Mouse (Mus musculus) hindbrain, embryonic 10.5 days (tissue): Measurements from ENCODE around the gene Nampt. TPM values are rescaled to one million over a fixed set of nuclear protein-coding genes. Genes with fewer than 3 reads are reported as not detected.

Experiments used
- DNase-seq: peaks from one replicate; pipeline ENCODE4 v3.0.0-alpha.2; 2017; ENCODE audit warnings: low spot score
- H3K27ac ChIP-seq: fragments of 300-500 bp; sonication (generic); 2 replicates; pipeline ENCODE4 v1.5.1; 2016; ENCODE audit warnings: mild to moderate bottlenecking, moderate library complexity
- H3K27me3 ChIP-seq: fragments of 300-500 bp; sonication (generic); 2 replicates; pipeline ENCODE4 v1.6.1; 2016; ENCODE audit warnings: mild to moderate bottlenecking; ENCODE audit not compliant: poor library complexity, insufficient read depth, severe bottlenecking
- H3K36me3 ChIP-seq: fragments of 300-500 bp; sonication (generic); 2 replicates; pipeline ENCODE4 v1.6.1; 2016; ENCODE audit warnings: mild to moderate bottlenecking, moderate library complexity
- H3K4me1 ChIP-seq: fragments of 300-500 bp; sonication (generic); replicated peaks from 2 replicates; pipeline ENCODE4 v1.6.1; 2016; ENCODE audit warnings: mild to moderate bottlenecking
- H3K4me3 ChIP-seq: fragments of 300-500 bp; sonication (generic); 2 replicates; pipeline ENCODE4 v1.5.1; 2016; ENCODE audit warnings: mild to moderate bottlenecking, moderate library complexity
- H3K9me3 ChIP-seq: fragments of 300-500 bp; sonication (generic); 2 replicates; pipeline ENCODE4 v1.6.1; 2016; ENCODE audit warnings: mild to moderate bottlenecking, moderate library complexity
- WGBS: fragments of 180-500 bp; shearing (Covaris S2); methylation state at CpG from one replicate; pipeline ENCODE4 v1.1.7; 2016; 5-methylcytosine and 5-hydroxymethylcytosine counted together
- polyA plus RNA-seq: library from polyadenylated mRNA; unstranded; fragments of >200 nt; fragmentation: Nextera tagmentation; extraction: Ambion mirVana; gene quantifications from 2 replicates; pipeline ENCODE4 v1.2.1, GENCODE M21; 2016

Gene Nampt
- polyA plus RNA-seq, 1 experiment from 2014 or later = 26.6 TPM

- H3K4me1 ChIP-seq = peaks cover 18% of the 10 kb centered on the region
- H3K36me3 ChIP-seq = peaks cover 28% of the 10 kb centered on the region
- no peak overlapping the region for H3K4me3 ChIP-seq
- DNase-seq = no peak
- H3K27ac ChIP-seq = no peak overlapping the region
- WGBS = 47% methylated on average over 6 of the region's 6 CpGs
- no peaks in the 10 kb centered on the region for H3K27me3 ChIP-seq
- no peaks in the 10 kb centered on the region for H3K9me3 ChIP-seq
Observed at GRCm38 (mm10) chr12:32824586-32824985, 5.2 kb downstream of the Nampt start.

GRCm38 (mm10) chr12:32826971-32827370 lies 7.6 kb downstream of the Nampt start:
- no peaks in the 10 kb centered on the region for H3K27me3 ChIP-seq
- 39% methylated on average over 3 of the region's 3 CpGs for WGBS
- H3K4me1 ChIP-seq = peaks cover 12% of the 10 kb centered on the region
- H3K36me3 ChIP-seq = peaks cover 34% of the 10 kb centered on the region
- H3K9me3 ChIP-seq = no peaks in the 10 kb centered on the region
- H3K4me3 ChIP-seq = no peak overlapping the region
- H3K27ac ChIP-seq = no peak overlapping the region
- peak; percentile 34 for DNase-seq

GRCm38 (mm10) chr12:32828137-32828760 lies 8.9 kb downstream of the Nampt start:
- H3K36me3 ChIP-seq = peaks cover 43% of the 10 kb centered on the region
- no peak overlapping the region for H3K27ac ChIP-seq
- WGBS = 70% methylated on average over 8 of the region's 8 CpGs
- no peak for DNase-seq
- peaks cover 8% of the 10 kb centered on the region for H3K4me1 ChIP-seq
- H3K27me3 ChIP-seq = no peaks in the 10 kb centered on the region
- no peaks in the 10 kb centered on the region for H3K9me3 ChIP-seq
- no peak overlapping the region for H3K4me3 ChIP-seq

GRCm38 (mm10) chr12:32829321-32830090 lies 10.2 kb downstream of the Nampt start:
- H3K4me1 ChIP-seq = peaks cover 6% of the 10 kb centered on the region
- 92% methylated on average over 9 of the region's 9 CpGs for WGBS
- H3K27me3 ChIP-seq = no peaks in the 10 kb centered on the region
- H3K27ac ChIP-seq = no peak overlapping the region
- H3K4me3 ChIP-seq = no peak overlapping the region
- no peak for DNase-seq
- H3K9me3 ChIP-seq = no peaks in the 10 kb centered on the region
- H3K36me3 ChIP-seq = peaks cover 46% of the 10 kb centered on the region

- H3K9me3 ChIP-seq = no peaks in the 10 kb centered on the region
- DNase-seq = no peak
- peaks cover 61% of the 10 kb centered on the region for H3K36me3 ChIP-seq
- H3K4me1 ChIP-seq = no peaks in the 10 kb centered on the region
- H3K27ac ChIP-seq = no peak overlapping the region
- WGBS = 95% methylated on average over 3 of the region's 3 CpGs
- no peaks in the 10 kb centered on the region for H3K27me3 ChIP-seq
- no peak overlapping the region for H3K4me3 ChIP-seq
Observed at GRCm38 (mm10) chr12:32832076-32832475, 12.7 kb downstream of the Nampt start.

- DNase-seq = no peak
- Histone ChIP-seq H3K27me3 (no peaks in the 10 kb centered on the region), H3K4me1 (no peaks in the 10 kb centered on the region), H3K36me3 (peaks cover 80% of the 10 kb centered on the region), H3K9me3 (no peaks in the 10 kb centered on the region), H3K4me3 (no peak overlapping the region), H3K27ac (no peak overlapping the region)
- 93% methylated on average over 6 of the region's 6 CpGs for WGBS
Observed at GRCm38 (mm10) chr12:32834781-32835180, 15.4 kb downstream of the Nampt start.

- DNase-seq = no peak
- Histone ChIP-seq H3K4me1 (no peaks in the 10 kb centered on the region), H3K27ac (no peak overlapping the region), H3K4me3 (no peak overlapping the region), H3K36me3 (peaks cover 84% of the 10 kb centered on the region), H3K9me3 (no peaks in the 10 kb centered on the region), H3K27me3 (no peaks in the 10 kb centered on the region)
- WGBS = 94% methylated on average over 4 of the region's 4 CpGs
Observed at GRCm38 (mm10) chr12:32835235-32835634, 15.9 kb downstream of the Nampt start.

- Histone ChIP-seq H3K27me3 (no peaks in the 10 kb centered on the region), H3K9me3 (no peaks in the 10 kb centered on the region), H3K36me3 (peaks cover 98% of the 10 kb centered on the region), H3K4me1 (no peaks in the 10 kb centered on the region), H3K4me3 (no peak overlapping the region), H3K27ac (no peak overlapping the region)
- 95% methylated on average over 4 of the region's 4 CpGs for WGBS
- DNase-seq = no peak
Observed at GRCm38 (mm10) chr12:32838406-32838805, 19.1 kb downstream of the Nampt start.

GRCm38 (mm10) chr12:32838954-32839353 lies 19.6 kb downstream of the Nampt start:
- WGBS = 96% methylated on average over 9 of the region's 9 CpGs
- no peak overlapping the region for H3K4me3 ChIP-seq
- peaks cover 98% of the 10 kb centered on the region for H3K36me3 ChIP-seq
- H3K27me3 ChIP-seq = no peaks in the 10 kb centered on the region
- no peaks in the 10 kb centered on the region for H3K9me3 ChIP-seq
- no peaks in the 10 kb centered on the region for H3K4me1 ChIP-seq
- no peak overlapping the region for H3K27ac ChIP-seq
- DNase-seq = no peak

- no peak for DNase-seq
- Histone ChIP-seq H3K9me3 (no peaks in the 10 kb centered on the region), H3K4me1 (no peaks in the 10 kb centered on the region), H3K36me3 (peaks cover 90% of the 10 kb centered on the region), H3K4me3 (no peak overlapping the region), H3K27ac (no peak overlapping the region), H3K27me3 (no peaks in the 10 kb centered on the region)
- 71% methylated on average over 7 of the region's 7 CpGs for whole genome bisulfite sequencing
Observed at GRCm38 (mm10) chr12:32841442-32841900, 22.1 kb downstream of the Nampt start.

- Histone ChIP-seq H3K27me3 (no peaks in the 10 kb centered on the region), H3K4me1 (no peaks in the 10 kb centered on the region), H3K9me3 (no peaks in the 10 kb centered on the region), H3K27ac (no peak overlapping the region), H3K4me3 (no peak overlapping the region), H3K36me3 (peaks cover 90% of the 10 kb centered on the region)
- WGBS = 92% methylated on average over 8 of the region's 8 CpGs
- no peak for DNase-seq
Observed at GRCm38 (mm10) chr12:32846325-32846724, 27.0 kb downstream of the Nampt start.

GRCm38 (mm10) chr12:32853757-32854156 lies 34.4 kb downstream of the Nampt start:
- no peaks in the 10 kb centered on the region for H3K9me3 ChIP-seq
- peaks cover 48% of the 10 kb centered on the region for H3K36me3 ChIP-seq
- no peak for DNase-seq
- H3K4me3 ChIP-seq = no peak overlapping the region
- WGBS = 94% methylated on average over 5 of the region's 5 CpGs
- no peaks in the 10 kb centered on the region for H3K27me3 ChIP-seq
- H3K4me1 ChIP-seq = no peaks in the 10 kb centered on the region
- no peak overlapping the region for H3K27ac ChIP-seq

GRCm38 (mm10) chr12:32854866-32855265 lies 35.5 kb downstream of the Nampt start:
- no peak for DNase-seq
- peaks cover 37% of the 10 kb centered on the region for H3K36me3 ChIP-seq
- H3K27me3 ChIP-seq = no peaks in the 10 kb centered on the region
- H3K4me1 ChIP-seq = no peaks in the 10 kb centered on the region
- no peaks in the 10 kb centered on the region for H3K9me3 ChIP-seq
- H3K4me3 ChIP-seq = no peak overlapping the region
- 90% methylated on average over 6 of the region's 6 CpGs for WGBS
- no peak overlapping the region for H3K27ac ChIP-seq
